Mouse (Mus musculus): ENCODE data around the gene Rpp21. TPM values are rescaled to one million over a fixed set of nuclear protein-coding genes. Genes with fewer than 3 reads are reported as not detected.

The Rpp21 gene
- polyA plus RNA-seq, 1 experiment from 2014 or later, result 85.0 TPM

GRCm38 (mm10) chr17:36231318-36231717 is 26.6 kb downstream of the Rpp21 start:
- ATAC-seq (ENCODE audit: extremely low read depth, insufficient number of reproducible peaks, low FRiP score, low TSS enrichment), result no peak
- Histone ChIP-seq H3K4me1 (peaks cover 5% of the 10 kb centered on the region), H3K4me3 (no peak overlapping the region), H3K36me3 (no peaks in the 10 kb centered on the region), H3K4me2 (no peak overlapping the region), H3K27me3 (replicated peaks) (peaks cover 34% of the 10 kb centered on the region), H3K27ac (replicated peaks) (no peak overlapping the region), H3K9ac (no peak overlapping the region), H3K9me3 (no peaks in the 10 kb centered on the region)
- 4% methylated on average over 36 of the region's 36 CpGs for WGBS

GRCm38 (mm10) chr17:36229046-36229445 is 28.8 kb downstream of the Rpp21 start:
- WGBS, result 2% methylated on average over 4 of the region's 5 CpGs
- H3K9ac ChIP-seq, result no peak overlapping the region
- H3K4me2 ChIP-seq, result no peak overlapping the region
- peaks cover 13% of the 10 kb centered on the region for H3K4me1 ChIP-seq
- H3K27me3 ChIP-seq (replicated peaks), result peaks cover 42% of the 10 kb centered on the region
- no peaks in the 10 kb centered on the region for H3K9me3 ChIP-seq
- no peak overlapping the region for H3K27ac ChIP-seq (replicated peaks)
- H3K36me3 ChIP-seq, result no peaks in the 10 kb centered on the region
- ATAC-seq (ENCODE audit: extremely low read depth, insufficient number of reproducible peaks, low FRiP score, low TSS enrichment), result no peak
- no peak overlapping the region for H3K4me3 ChIP-seq

- Histone ChIP-seq H3K4me3 (no peak overlapping the region), H3K9me3 (no peaks in the 10 kb centered on the region), H3K36me3 (no peaks in the 10 kb centered on the region), H3K27me3 (replicated peaks) (peaks cover 52% of the 10 kb centered on the region), H3K27ac (replicated peaks) (no peak overlapping the region), H3K4me1 (peaks cover 13% of the 10 kb centered on the region), H3K9ac (no peak overlapping the region), H3K4me2 (no peak overlapping the region)
- WGBS, result 18% methylated on average over 8 of the region's 8 CpGs
- no peak for ATAC-seq (ENCODE audit: extremely low read depth, insufficient number of reproducible peaks, low FRiP score, low TSS enrichment)
These were observed 30.9 kb downstream of the Rpp21 start for GRCm38 (mm10) chr17:36226921-36227320.

- Histone ChIP-seq H3K9ac (peak overlapping the region; percentile 51; the same call in 1 of the 2 replicates), H3K4me3 (peak overlapping the region; percentile 30), H3K9me3 (no peaks in the 10 kb centered on the region), H3K4me1 (peaks cover 13% of the 10 kb centered on the region), H3K27ac (replicated peaks) (no peak overlapping the region), H3K4me2 (peak overlapping the region; percentile 57), H3K27me3 (replicated peaks) (peaks cover 68% of the 10 kb centered on the region), H3K36me3 (no peaks in the 10 kb centered on the region)
- ATAC-seq (ENCODE audit: extremely low read depth, insufficient number of reproducible peaks, low FRiP score, low TSS enrichment), result peak; percentile 14; the same call in 1 of the 2 replicates
- 10% methylated on average over 9 of the region's 9 CpGs for WGBS
These were observed 32.5 kb downstream of the Rpp21 start for GRCm38 (mm10) chr17:36225231-36225824.

- Histone ChIP-seq H3K27ac (replicated peaks) (no peak overlapping the region), H3K4me2 (peak overlapping the region; percentile 57; the same call in 1 of the 2 replicates), H3K27me3 (replicated peaks) (peaks cover 76% of the 10 kb centered on the region), H3K9me3 (no peaks in the 10 kb centered on the region), H3K4me3 (no peak overlapping the region), H3K4me1 (peaks cover 13% of the 10 kb centered on the region), H3K9ac (no peak overlapping the region), H3K36me3 (no peaks in the 10 kb centered on the region)
- WGBS, result 42% methylated on average over 3 of the region's 3 CpGs
- no peak for ATAC-seq (ENCODE audit: extremely low read depth, insufficient number of reproducible peaks, low FRiP score, low TSS enrichment)
These were observed 33.4 kb downstream of the Rpp21 start for GRCm38 (mm10) chr17:36224451-36224850.

- Histone ChIP-seq H3K4me3 (no peak overlapping the region), H3K27me3 (replicated peaks) (peaks cover 88% of the 10 kb centered on the region), H3K9ac (no peak overlapping the region), H3K4me1 (peaks cover 5% of the 10 kb centered on the region; the same call in 1 of the 2 replicates), H3K4me2 (no peak overlapping the region), H3K9me3 (no peaks in the 10 kb centered on the region), H3K27ac (replicated peaks) (no peak overlapping the region), H3K36me3 (no peaks in the 10 kb centered on the region)
- ATAC-seq (ENCODE audit: extremely low read depth, insufficient number of reproducible peaks, low FRiP score, low TSS enrichment), result no peak
- 54% methylated on average over 5 of the region's 5 CpGs for WGBS
These were observed 39.2 kb downstream of the Rpp21 start for GRCm38 (mm10) chr17:36218594-36219155.

- Histone ChIP-seq H3K36me3 (no peaks in the 10 kb centered on the region), H3K9ac (no peak overlapping the region), H3K4me1 (peaks cover 5% of the 10 kb centered on the region; the same call in 1 of the 2 replicates), H3K4me2 (peak overlapping the region; percentile 41), H3K27ac (replicated peaks) (no peak overlapping the region), H3K4me3 (peak overlapping the region; percentile 22), H3K27me3 (replicated peaks) (peaks cover 94% of the 10 kb centered on the region), H3K9me3 (no peaks in the 10 kb centered on the region)
- ATAC-seq (ENCODE audit: extremely low read depth, insufficient number of reproducible peaks, low FRiP score, low TSS enrichment), result no peak
- WGBS, result 4% methylated on average over 20 of the region's 20 CpGs
These were observed 42.3 kb downstream of the Rpp21 start for GRCm38 (mm10) chr17:36215586-36215985.

GRCm38 (mm10) chr17:36206846-36207245 is 51.0 kb downstream of the Rpp21 start:
- Histone ChIP-seq H3K27me3 (replicated peaks) (peaks cover 99% of the 10 kb centered on the region), H3K9ac (no peak overlapping the region), H3K4me1 (peaks cover 12% of the 10 kb centered on the region), H3K36me3 (no peaks in the 10 kb centered on the region), H3K27ac (replicated peaks) (no peak overlapping the region), H3K9me3 (no peaks in the 10 kb centered on the region), H3K4me3 (no peak overlapping the region), H3K4me2 (no peak overlapping the region)
- no peak for ATAC-seq (ENCODE audit: extremely low read depth, insufficient number of reproducible peaks, low FRiP score, low TSS enrichment)

- no peak for ATAC-seq (ENCODE audit: extremely low read depth, insufficient number of reproducible peaks, low FRiP score, low TSS enrichment)
- WGBS, result under 1% methylated on average over 27 of the region's 41 CpGs
- Histone ChIP-seq H3K36me3 (no peaks in the 10 kb centered on the region), H3K27ac (replicated peaks) (no peak overlapping the region), H3K9ac (peak overlapping the region; percentile 63), H3K4me1 (peaks cover 12% of the 10 kb centered on the region), H3K4me2 (peak overlapping the region; percentile 79), H3K4me3 (peak overlapping the region; percentile 51), H3K9me3 (no peaks in the 10 kb centered on the region), H3K27me3 (replicated peaks) (peaks cover 99% of the 10 kb centered on the region)
These were observed 52.0 kb downstream of the Rpp21 start for GRCm38 (mm10) chr17:36205862-36206261.

Other genes with a start within 250 kb of the Rpp21 start
- gene H2-T24, start 237.5 kb downstream of the Rpp21 start, polyA plus RNA-seq (2015; fragmentation: Nextera tagmentation; extraction: Ambion mirVana), result 2.4 and 2.8 TPM in 2 replicates
- 4.8 and 5.0 TPM in 2 replicates for gene H2-T23, start 225.2 kb downstream of the Rpp21 start, polyA plus RNA-seq (2015; fragmentation: Nextera tagmentation; extraction: Ambion mirVana)
- 6.9 and 7.5 TPM in 2 replicates for gene H2-T22, start 215.3 kb downstream of the Rpp21 start, polyA plus RNA-seq (2015; fragmentation: Nextera tagmentation; extraction: Ambion mirVana)
- gene Gm6034, start 215.1 kb downstream of the Rpp21 start, polyA plus RNA-seq (2015; fragmentation: Nextera tagmentation; extraction: Ambion mirVana), result not detected in 2 replicates
- not detected in 2 replicates for gene Gm11127, start 199.7 kb downstream of the Rpp21 start, polyA plus RNA-seq (2015; fragmentation: Nextera tagmentation; extraction: Ambion mirVana)
- not detected in 2 replicates for gene Gm19684, start 136.4 kb downstream of the Rpp21 start, polyA plus RNA-seq (2015; fragmentation: Nextera tagmentation; extraction: Ambion mirVana)
- not detected in 2 replicates for gene Gm7030, start 128.6 kb downstream of the Rpp21 start, polyA plus RNA-seq (2015; fragmentation: Nextera tagmentation; extraction: Ambion mirVana)
- gene Gm8909, start 89.5 kb downstream of the Rpp21 start, polyA plus RNA-seq (2015; fragmentation: Nextera tagmentation; extraction: Ambion mirVana), result 1.3 and 1.9 TPM in 2 replicates
- gene H2-T3, start 67.8 kb downstream of the Rpp21 start, polyA plus RNA-seq (2015; fragmentation: Nextera tagmentation; extraction: Ambion mirVana), result 0.08 and 0.09 TPM in 2 replicates
- 10.4 and 11.7 TPM in 2 replicates for gene Trim39, start 14.2 kb upstream of the Rpp21 start, polyA plus RNA-seq (2015; fragmentation: Nextera tagmentation; extraction: Ambion mirVana)
- 0.13 TPM in 1 of 2 replicates, not detected in the other for gene H2-M10.2, start 28.4 kb upstream of the Rpp21 start, polyA plus RNA-seq (2015; fragmentation: Nextera tagmentation; extraction: Ambion mirVana)
- not detected in 2 replicates for gene H2-M10.1, start 68.1 kb upstream of the Rpp21 start, polyA plus RNA-seq (2015; fragmentation: Nextera tagmentation; extraction: Ambion mirVana)
- gene H2-M10.3, start 110.3 kb upstream of the Rpp21 start, polyA plus RNA-seq (2015; fragmentation: Nextera tagmentation; extraction: Ambion mirVana), result not detected in 2 replicates
- gene H2-M10.4, start 204.3 kb upstream of the Rpp21 start, polyA plus RNA-seq (2015; fragmentation: Nextera tagmentation; extraction: Ambion mirVana), result not detected in 2 replicates

Data from heart, embryonic 13.5 days (tissue).